Comparison of ENCODE assay signal across 8 mouse cellular contexts in genomic region chr15:77694687-77695295, GRCm38 (mm10). TPM values are rescaled to one million over a fixed set of nuclear protein-coding genes. Genes with fewer than 3 reads are reported as not detected.
A peak's percentile ranks its signal among the peaks of the same experiment; 100 is the strongest.
DNase-seq lines count a peak whose midpoint lies in the region; TF ChIP-seq lines count a peak whose summit lies in the region.
"Not testable (repeated sequence)": the region's sequence is repeated elsewhere in the genome, so short reads cannot be mapped to it uniquely, and the experiment has no call there.

No protein-coding gene starts in this region.

- not testable (repeated sequence) for H3K27ac ChIP-seq in layer of hippocampus, adult 2 months

- DNase-seq in ES-CJ7 (ENCODE audit: low read depth, low spot score): peak; percentile 72
- peak; percentile 5 for DNase-seq in adrenal gland, postnatal 25 days
- peak; percentile 31 for DNase-seq in embryo, embryonic 9.5 days (ENCODE audit: extremely low spot score)
- peak; percentile 28 for DNase-seq in heart, postnatal 4 days
- peak in 1 of 2 experiments; percentile 1 for DNase-seq in layer of hippocampus, adult 2 months (ENCODE audit: low spot score in 2 of 2)
- peak; percentile 7 for DNase-seq in mesoderm, embryonic 11.5 days (ENCODE audit: low read depth, low spot score)
- peak; percentile 5 to 19 for DNase-seq in spleen, postnatal 10 days (ENCODE audit: low spot score in 2 of 2)
- peak; percentile 25 for DNase-seq in yolk sac, embryonic 10.5 days (ENCODE audit: low spot score)

- not testable (repeated sequence) for H3K4me3 ChIP-seq in layer of hippocampus, adult 2 months

- peak; percentile 60 for TF ChIP-seq CTCF in layer of hippocampus, adult 2 months (conservative IDR thresholded peaks at IDR 0.05)

RNA-seq across cellular contexts. Expression of gene Apol7e, which starts 3.9 kb away (rescaled TPM):
- total RNA-seq in adrenal gland, postnatal 25 days (2021): not detected in 2 replicates
- under 1 TPM in 1 of 2 experiments, not detected in 1; 0.12 TPM for total RNA-seq in heart, postnatal 4 days (2021)
- not detected for total RNA-seq in layer of hippocampus, adult 2 months (2021)

RNA-seq across cellular contexts. Expression of gene Apol9b, which starts 34.0 kb away (rescaled TPM):
- 0.76 and 1.2 TPM in 2 replicates for total RNA-seq in adrenal gland, postnatal 25 days (2021)
- total RNA-seq in heart, postnatal 4 days (2021): under 1 TPM in 1 of 2 experiments, not detected in 1; 0.41 TPM
- not detected for total RNA-seq in layer of hippocampus, adult 2 months (2021)

RNA-seq across cellular contexts. Expression of gene Apol11b, which starts 51.7 kb away (rescaled TPM):
- 0.33 and 0.62 TPM in 2 replicates for total RNA-seq in adrenal gland, postnatal 25 days (2021)
- under 1 TPM; 0.29 to 0.41 TPM for total RNA-seq in heart, postnatal 4 days (2021)
- not detected for total RNA-seq in layer of hippocampus, adult 2 months (2021)
